Mouse (Mus musculus): Measurements from ENCODE around the gene Rftn2. TPM values are rescaled to one million over a fixed set of nuclear protein-coding genes. Genes with fewer than 3 reads are reported as not detected.

Rftn2 gene
- polyA plus RNA-seq, 1 experiment = 0.95 TPM

DNA sequence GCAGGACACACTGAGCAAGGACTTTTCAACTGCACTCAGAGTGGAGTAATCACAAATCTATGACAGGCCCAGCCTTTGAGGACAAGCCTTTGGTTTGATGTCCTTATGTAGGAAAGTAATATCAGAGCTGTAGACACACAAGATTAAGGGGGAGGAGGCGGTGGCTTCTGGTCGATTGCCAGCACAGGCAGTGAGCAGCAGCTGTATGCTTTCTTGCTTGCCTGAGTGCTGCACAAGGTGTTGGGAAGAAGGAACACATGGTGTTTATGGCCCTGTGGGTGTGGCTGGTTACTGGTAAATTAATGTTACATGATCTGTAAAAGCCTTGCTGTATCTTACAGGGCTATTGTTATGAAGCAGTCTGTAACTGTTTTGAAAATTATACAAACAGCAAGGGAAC is 9.4 kb downstream of the Rftn2 start:
- WGBS = 36% methylated on average over 2 of the region's 2 CpGs
- no peak for TF ChIP-seq POLR2A (IDR thresholded peaks at IDR 0.05; ENCODE audit: borderline replicate concordance, control insufficient read depth, low read depth, low read length)
- no peak for TF ChIP-seq CTCF (IDR thresholded peaks at IDR 0.05; ENCODE audit: control insufficient read depth, insufficient read depth, low read length)
- Histone ChIP-seq H3K4me1 (ENCODE audit: control insufficient read depth, insufficient read depth, low read length) (peaks cover 1% of the 10 kb centered on the region; the same call in 1 of the 2 replicates), H3K27ac (ENCODE audit: control insufficient read depth, insufficient read depth, low read depth, low read length, poor library complexity) (no peak overlapping the region), H3K4me3 (replicated peaks; ENCODE audit: control insufficient read depth, low read depth, low read length) (no peak overlapping the region)

DNA sequence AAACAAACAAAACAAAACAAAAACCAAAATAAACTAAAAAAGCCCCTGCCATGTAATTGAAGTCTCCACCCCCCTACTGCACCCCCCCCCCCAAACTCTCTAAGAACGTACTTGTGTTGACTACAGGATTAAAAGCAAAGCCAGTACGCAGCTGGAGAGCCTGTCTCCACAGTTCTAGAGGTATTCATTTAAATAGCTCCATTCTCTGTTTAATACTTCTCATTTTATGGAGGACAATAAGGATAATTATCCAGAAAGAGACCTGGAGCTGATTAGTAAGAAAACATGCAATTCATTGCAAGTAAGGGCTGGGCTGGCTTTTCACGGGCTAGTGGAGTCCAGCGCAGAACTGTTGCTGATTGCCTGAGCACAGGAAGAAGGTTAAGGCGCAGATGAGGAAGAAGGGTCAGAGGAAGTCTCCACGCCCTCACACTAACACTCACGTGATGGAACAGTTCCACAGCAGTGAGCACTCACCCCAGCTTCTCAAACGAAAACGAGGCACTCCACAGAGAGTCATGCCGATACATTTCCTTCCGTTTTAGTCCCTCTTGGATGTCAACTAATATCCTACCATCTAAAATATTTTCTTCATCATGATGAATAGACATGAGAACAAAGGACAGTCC is 11.3 kb downstream of the Rftn2 start:
- 19% methylated on average over 11 of the region's 11 CpGs for WGBS
- Histone ChIP-seq H3K4me3 (replicated peaks; ENCODE audit: control insufficient read depth, low read depth, low read length) (no peak overlapping the region), H3K27ac (ENCODE audit: control insufficient read depth, insufficient read depth, low read depth, low read length, poor library complexity) (peak overlapping the region; percentile 62; the same call in 1 of the 2 replicates), H3K4me1 (ENCODE audit: control insufficient read depth, insufficient read depth, low read length) (peaks cover 8% of the 10 kb centered on the region; the same call in 1 of the 2 replicates)
- TF ChIP-seq POLR2A (IDR thresholded peaks at IDR 0.05; ENCODE audit: borderline replicate concordance, control insufficient read depth, low read depth, low read length) (no peak), CTCF (IDR thresholded peaks at IDR 0.05; ENCODE audit: control insufficient read depth, insufficient read depth, low read length) (peak; percentile 11; the same call in 1 of the 2 replicates)

DNA sequence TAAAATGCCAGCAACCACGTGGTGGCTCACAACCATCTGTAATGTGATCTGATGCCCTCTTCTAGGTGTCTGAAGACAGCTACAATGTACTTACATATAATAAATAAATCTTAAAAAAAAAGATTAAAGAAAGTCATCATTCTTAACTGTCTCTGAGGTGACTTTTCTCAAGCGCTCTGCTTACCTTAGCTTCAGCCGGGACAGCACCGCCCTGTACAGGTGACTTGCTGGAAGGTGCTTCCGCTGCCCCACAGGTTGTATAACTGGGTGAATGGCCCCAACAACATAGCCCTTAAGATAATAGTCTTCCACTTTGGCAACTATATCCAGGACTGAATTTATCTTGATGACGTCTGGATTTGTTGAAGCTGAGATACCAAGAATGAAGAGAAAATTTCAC is 12.6 kb downstream of the Rftn2 start:
- Histone ChIP-seq H3K27ac (ENCODE audit: control insufficient read depth, insufficient read depth, low read depth, low read length, poor library complexity) (no peak overlapping the region), H3K4me1 (ENCODE audit: control insufficient read depth, insufficient read depth, low read length) (peaks cover 8% of the 10 kb centered on the region; the same call in 1 of the 2 replicates), H3K4me3 (replicated peaks; ENCODE audit: control insufficient read depth, low read depth, low read length) (no peak overlapping the region)
- TF ChIP-seq CTCF (IDR thresholded peaks at IDR 0.05; ENCODE audit: control insufficient read depth, insufficient read depth, low read length) (no peak), POLR2A (IDR thresholded peaks at IDR 0.05; ENCODE audit: borderline replicate concordance, control insufficient read depth, low read depth, low read length) (no peak)
- 90% methylated on average over 6 of the region's 6 CpGs for WGBS

DNA sequence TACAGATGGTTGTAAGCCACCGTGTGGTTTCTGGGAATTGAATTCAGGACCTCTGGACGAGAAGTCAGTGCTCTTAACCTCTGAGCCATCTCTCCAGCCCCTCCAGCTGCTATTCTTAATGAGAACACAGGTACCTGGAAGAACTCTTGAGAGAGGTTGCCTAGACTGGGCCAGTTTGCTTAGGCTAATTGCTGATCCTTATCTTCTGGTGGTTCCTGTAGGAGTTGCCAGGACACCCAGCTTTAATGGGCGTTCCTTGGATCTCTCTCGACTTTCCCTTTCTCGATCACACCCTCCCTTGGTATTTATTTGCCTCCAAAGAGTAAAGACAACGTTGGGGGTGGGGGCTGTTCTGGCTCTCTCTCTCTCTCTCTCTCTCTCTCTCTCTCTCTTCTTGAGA is 13.1 kb downstream of the Rftn2 start:
- TF ChIP-seq CTCF (IDR thresholded peaks at IDR 0.05; ENCODE audit: control insufficient read depth, insufficient read depth, low read length) (no peak), POLR2A (IDR thresholded peaks at IDR 0.05; ENCODE audit: borderline replicate concordance, control insufficient read depth, low read depth, low read length) (no peak)
- H3K27ac ChIP-seq (ENCODE audit: control insufficient read depth, insufficient read depth, low read depth, low read length, poor library complexity) = no peak overlapping the region
- no peak overlapping the region for H3K4me3 ChIP-seq (replicated peaks; ENCODE audit: control insufficient read depth, low read depth, low read length)
- WGBS = 74% methylated on average over 6 of the region's 6 CpGs
- H3K4me1 ChIP-seq (ENCODE audit: control insufficient read depth, insufficient read depth, low read length) = peaks cover 10% of the 10 kb centered on the region

DNA sequence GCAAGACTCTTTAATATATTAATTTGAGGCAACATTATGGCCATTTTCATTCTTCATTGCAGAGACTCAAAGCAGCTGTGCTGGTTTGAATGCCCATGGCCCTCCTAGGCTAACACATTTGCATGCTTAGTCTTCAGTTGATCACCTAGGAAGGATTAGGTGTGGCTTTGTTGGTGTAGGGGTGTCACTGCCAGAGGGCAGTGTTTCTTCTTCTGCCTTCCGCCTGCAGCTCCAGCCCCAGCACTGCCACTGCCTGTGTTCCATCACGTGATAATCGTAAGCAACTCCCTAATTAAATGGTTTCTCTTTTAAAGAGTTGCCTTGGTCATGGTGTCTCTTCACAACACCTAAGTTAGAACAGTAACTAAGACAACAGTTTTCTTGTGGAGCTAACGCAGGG is 13.8 kb downstream of the Rftn2 start:
- no peak overlapping the region for H3K4me3 ChIP-seq (replicated peaks; ENCODE audit: control insufficient read depth, low read depth, low read length)
- peaks cover 12% of the 10 kb centered on the region for H3K4me1 ChIP-seq (ENCODE audit: control insufficient read depth, insufficient read depth, low read length)
- WGBS = 72% methylated on average over 4 of the region's 4 CpGs
- H3K27ac ChIP-seq (ENCODE audit: control insufficient read depth, insufficient read depth, low read depth, low read length, poor library complexity) = no peak overlapping the region
- TF ChIP-seq POLR2A (IDR thresholded peaks at IDR 0.05; ENCODE audit: borderline replicate concordance, control insufficient read depth, low read depth, low read length) (no peak), CTCF (IDR thresholded peaks at IDR 0.05; ENCODE audit: control insufficient read depth, insufficient read depth, low read length) (no peak)

DNA sequence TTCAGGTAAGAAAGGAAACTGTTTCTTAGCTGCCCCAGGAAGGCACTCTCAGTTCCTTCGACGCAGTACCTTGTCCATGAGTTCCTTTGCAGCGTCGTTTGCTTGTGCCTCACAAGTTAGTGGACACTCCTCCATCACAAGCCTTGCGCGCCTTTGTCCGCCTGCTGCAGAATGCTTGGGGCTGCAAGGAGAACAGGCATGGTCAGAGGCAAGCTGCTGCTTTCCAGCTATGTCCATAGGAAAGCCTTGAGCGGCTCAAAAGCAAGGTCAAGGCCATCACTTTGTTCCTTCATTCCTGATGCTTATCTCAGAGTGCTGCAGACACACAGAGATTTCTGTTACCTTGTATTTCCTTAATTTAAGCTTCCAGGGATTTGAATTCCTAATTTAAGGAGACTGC is 15.5 kb downstream of the Rftn2 start:
- no peak for TF ChIP-seq POLR2A (IDR thresholded peaks at IDR 0.05; ENCODE audit: borderline replicate concordance, control insufficient read depth, low read depth, low read length)
- TF ChIP-seq CTCF (IDR thresholded peaks at IDR 0.05; ENCODE audit: control insufficient read depth, insufficient read depth, low read length) = no peak

DNA sequence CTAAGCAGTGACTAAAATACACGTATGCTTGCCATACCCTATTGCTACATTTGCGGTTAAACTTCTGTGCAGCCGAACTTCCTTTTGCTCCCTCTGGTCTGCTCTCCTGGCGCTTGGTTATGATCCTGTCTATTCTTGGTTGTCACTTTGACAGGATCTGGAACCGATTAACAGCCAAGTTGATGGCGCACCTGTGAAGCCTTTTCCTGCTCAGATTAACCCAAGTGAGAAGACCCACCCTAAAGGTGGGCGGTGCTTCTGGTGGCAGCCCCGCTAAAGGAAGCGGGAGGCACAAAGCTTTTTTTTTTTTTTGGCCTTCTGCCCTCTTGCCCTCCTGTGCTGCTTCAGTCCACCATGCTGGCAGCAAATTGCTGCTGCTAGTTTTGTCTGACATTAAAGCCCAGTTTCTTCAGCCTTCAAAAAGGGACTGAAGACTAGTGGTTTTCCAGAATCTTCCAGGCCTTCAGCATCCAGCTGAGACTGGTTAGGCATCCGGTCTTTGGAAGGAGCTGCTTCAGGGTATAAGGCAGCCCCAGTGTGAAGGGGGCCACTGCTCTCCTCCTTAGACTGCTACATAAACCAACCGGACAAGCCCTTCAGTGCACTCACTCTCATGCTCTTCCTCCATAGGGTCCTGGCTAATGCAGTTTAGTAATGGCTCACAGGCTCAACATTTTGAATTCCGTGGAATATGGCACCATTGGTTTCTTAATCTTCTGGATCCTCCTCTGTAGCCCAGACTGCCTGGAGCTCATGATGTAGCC is 16.2 kb downstream of the Rftn2 start:
- Histone ChIP-seq H3K4me3 (replicated peaks; ENCODE audit: control insufficient read depth, low read depth, low read length) (peak overlapping the region; percentile 29), H3K27ac (ENCODE audit: control insufficient read depth, insufficient read depth, low read depth, low read length, poor library complexity) (peak overlapping the region; percentile 58), H3K4me1 (ENCODE audit: control insufficient read depth, insufficient read depth, low read length) (peaks cover 10% of the 10 kb centered on the region)
- WGBS = 9% methylated on average over 12 of the region's 12 CpGs
- TF ChIP-seq POLR2A (IDR thresholded peaks at IDR 0.05; ENCODE audit: borderline replicate concordance, control insufficient read depth, low read depth, low read length) = no peak
- TF ChIP-seq CTCF (IDR thresholded peaks at IDR 0.05; ENCODE audit: control insufficient read depth, insufficient read depth, low read length) = no peak

More for the DNA sequence above, 15.5 kb downstream of the Rftn2 start:
- Histone ChIP-seq H3K4me1 (ENCODE audit: control insufficient read depth, insufficient read depth, low read length) (peaks cover 12% of the 10 kb centered on the region), H3K4me3 (replicated peaks; ENCODE audit: control insufficient read depth, low read depth, low read length) (no peak overlapping the region), H3K27ac (ENCODE audit: control insufficient read depth, insufficient read depth, low read depth, low read length, poor library complexity) (peak overlapping the region; percentile 58; the same call in 1 of the 2 replicates)
- WGBS = 75% methylated on average over 8 of the region's 8 CpGs

DNA sequence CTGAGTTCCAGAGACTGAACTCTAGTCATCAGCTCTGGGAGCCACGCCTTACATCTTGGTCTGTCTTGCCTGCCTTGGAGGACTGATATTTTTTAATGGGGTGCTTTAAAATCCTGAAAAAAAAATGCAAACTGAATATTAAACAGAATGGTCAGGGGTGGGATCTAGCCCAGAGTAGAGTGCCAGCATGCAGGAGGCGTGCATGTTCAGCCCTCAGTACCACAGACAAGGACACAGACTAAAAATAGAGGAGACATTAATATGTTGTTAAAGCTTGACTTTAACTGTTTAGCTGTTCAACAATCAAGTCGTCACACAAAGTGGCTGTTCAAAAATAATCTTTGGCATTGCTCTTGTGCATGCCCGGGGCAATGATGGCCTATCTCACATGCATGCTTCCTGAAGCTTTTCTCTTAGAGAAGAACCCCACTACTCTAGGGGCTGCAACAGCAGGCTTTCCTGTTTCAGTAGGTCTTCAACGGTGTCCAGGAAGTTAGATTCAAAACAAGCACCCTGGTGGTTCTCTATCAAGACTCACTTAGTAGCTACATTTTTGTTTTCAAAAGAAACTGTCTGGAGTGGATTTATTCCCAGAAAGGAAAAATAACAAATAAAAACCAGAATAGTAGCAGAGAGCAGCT is 18.0 kb downstream of the Rftn2 start:
- no peak overlapping the region for H3K27ac ChIP-seq (ENCODE audit: control insufficient read depth, insufficient read depth, low read depth, low read length, poor library complexity)
- peaks cover 10% of the 10 kb centered on the region for H3K4me1 ChIP-seq (ENCODE audit: control insufficient read depth, insufficient read depth, low read length)
- 34% methylated on average over 5 of the region's 5 CpGs for WGBS

More for the DNA sequence above, 18.0 kb downstream of the Rftn2 start:
- TF ChIP-seq POLR2A (IDR thresholded peaks at IDR 0.05; ENCODE audit: borderline replicate concordance, control insufficient read depth, low read depth, low read length) (no peak), CTCF (IDR thresholded peaks at IDR 0.05; ENCODE audit: control insufficient read depth, insufficient read depth, low read length) (no peak)
- H3K4me3 ChIP-seq (replicated peaks; ENCODE audit: control insufficient read depth, low read depth, low read length) = no peak overlapping the region

All from bone marrow, adult 2 months (tissue).